Mouse (Mus musculus) brown adipose tissue, adult 24 weeks (tissue): Measurements from ENCODE around the gene Ddx24. TPM values are rescaled to one million over a fixed set of nuclear protein-coding genes. Genes with fewer than 3 reads are reported as not detected.
A peak's percentile ranks its signal among the peaks of the same experiment; 100 is the strongest.

Source experiments
- H3K27ac ChIP-seq: fragments of 200-500 bp; replicated peaks from 2 replicates; pipeline ENCODE4 v1.5.1; 2012; ENCODE audit warnings: low read depth, mild to moderate bottlenecking, low read length
- H3K4me1 ChIP-seq: fragments of 200-500 bp; 2 replicates; pipeline ENCODE4 v1.6.1; 2012; ENCODE audit warnings: low read length, mixed read lengths; ENCODE audit not compliant: control insufficient read depth, insufficient read depth, insufficient read length
- H3K4me3 ChIP-seq: fragments of 200-500 bp; 2 replicates; pipeline ENCODE4 v1.5.1; 2012; ENCODE audit warnings: low read depth, mild to moderate bottlenecking, low read length, moderate library complexity; ENCODE audit not compliant: insufficient read depth
- polyA plus RNA-seq: library from polyadenylated mRNA; stranded (reverse); fragments of >200 nt; gene quantifications from 2 replicates; pipeline ENCODE4 v1.2.4, GENCODE M21; 2012; ENCODE audit not compliant: missing spikeins, insufficient read depth, insufficient read length

Ddx24 gene
- polyA plus RNA-seq, 1 experiment: 50.2 TPM

DNA sequence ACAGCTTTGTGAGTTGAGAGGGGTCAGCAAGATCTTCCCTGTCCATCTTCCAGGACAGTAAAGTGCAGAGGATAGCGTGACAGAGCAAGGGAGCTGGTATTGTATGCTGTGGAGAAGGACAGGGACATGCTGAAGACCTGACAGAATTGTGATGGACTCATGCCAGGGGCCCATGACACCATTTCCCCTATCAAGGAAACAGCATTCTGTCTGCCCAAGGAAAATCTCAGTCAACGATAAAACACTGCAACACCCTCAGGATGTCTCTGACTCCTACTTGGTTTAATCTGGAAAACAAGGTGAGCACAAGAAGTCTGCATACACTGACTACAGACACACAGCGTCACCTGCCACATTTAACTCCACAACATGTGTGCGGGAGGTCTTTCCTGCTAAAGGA lies 17.9 kb downstream of the Ddx24 start, which contains the start of gene 9330161L09Rik:
TSS of gene 9330161L09Rik (minus strand) at position 101 of the 400 bp plus-strand sequence.
- no peak within 1 kb of the TSS for H3K27ac ChIP-seq
- H3K4me1 ChIP-seq: no peaks in the 10 kb centered on the region
- no peak within 1 kb of the TSS for H3K4me3 ChIP-seq

DNA sequence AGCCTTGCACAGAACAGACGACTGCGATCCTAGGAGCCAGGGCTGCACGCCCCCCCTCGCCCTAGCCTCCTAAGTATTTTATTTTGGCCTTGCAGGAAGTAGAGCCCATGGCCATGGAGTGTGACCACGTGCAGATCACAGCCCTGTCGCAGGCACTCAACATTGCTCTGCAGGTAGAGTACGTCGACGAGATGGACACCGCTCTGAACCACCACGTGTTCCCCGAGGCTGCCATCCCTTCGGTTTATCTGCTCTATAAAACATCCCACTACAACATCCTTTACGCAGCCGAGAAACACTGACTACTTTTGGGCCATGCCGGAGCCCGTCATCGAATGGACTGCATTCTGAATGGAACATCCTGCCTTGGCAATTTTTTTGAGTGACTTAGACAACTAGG lies 21.5 kb downstream of the Ddx24 start:
- Histone ChIP-seq H3K27ac (no peak overlapping the region), H3K4me1 (no peaks in the 10 kb centered on the region), H3K4me3 (no peak overlapping the region)

DNA sequence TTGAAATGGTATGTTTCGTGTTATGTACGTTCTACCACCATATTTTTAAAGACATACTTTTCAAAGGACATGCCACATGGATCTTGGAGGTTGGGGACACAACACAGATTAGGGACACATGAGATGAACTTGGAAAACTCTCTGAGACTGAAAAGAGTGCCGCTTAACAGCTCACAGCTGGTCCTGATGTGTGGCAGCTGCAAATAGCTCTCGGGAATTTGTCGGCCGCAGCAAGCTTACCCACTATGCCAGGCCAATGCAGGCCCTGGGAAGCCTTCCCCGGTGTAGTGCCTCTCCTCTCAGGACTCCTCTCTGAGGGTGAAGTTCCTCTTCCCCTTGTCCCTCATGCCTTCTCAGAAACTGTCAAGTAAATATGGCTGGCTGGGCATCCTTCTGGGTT lies 28.9 kb downstream of the Ddx24 start:
- no peak overlapping the region for H3K27ac ChIP-seq

DNA sequence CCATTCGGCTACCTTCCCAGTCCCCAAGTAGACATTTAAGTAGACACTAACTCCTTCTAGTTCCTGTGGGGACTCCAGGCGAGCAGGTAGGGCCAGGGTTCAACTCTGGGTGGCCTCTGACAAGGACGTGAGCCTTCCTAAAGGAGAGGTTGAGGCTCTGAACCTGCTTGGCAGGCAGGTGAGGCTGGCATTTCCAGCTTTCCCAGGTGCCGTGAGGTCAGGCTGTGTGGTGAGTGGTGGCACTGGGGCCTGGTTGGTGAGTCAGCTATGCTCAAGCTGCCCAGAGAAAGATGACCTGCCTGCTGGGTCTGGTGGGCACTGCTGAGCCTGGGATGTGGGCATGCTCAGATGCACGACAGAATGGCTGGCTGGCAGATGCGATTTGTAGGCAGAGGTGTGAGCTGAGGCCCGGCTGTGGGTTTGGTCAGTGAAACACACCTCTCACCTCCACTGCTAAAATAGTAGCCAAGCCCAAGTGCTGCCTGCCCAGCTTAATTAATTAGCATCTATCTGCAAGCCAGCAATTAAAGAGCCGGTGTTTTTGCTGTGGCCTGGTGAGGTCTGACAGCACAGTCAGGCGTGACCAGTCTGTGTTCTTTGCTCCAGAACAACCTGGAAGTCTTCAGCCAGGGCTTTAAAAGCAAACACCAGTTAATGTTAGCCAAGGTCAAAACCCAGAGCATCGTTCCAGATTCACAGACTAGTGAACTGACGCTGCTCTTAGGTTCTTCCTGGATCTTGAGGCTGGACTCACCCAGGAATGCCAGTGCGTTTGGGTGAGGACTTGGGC lies 29.9 kb downstream of the Ddx24 start:
- Histone ChIP-seq H3K4me1 (no peaks in the 10 kb centered on the region), H3K27ac (no peak overlapping the region), H3K4me3 (no peak overlapping the region)

More for the DNA sequence above, 28.9 kb downstream of the Ddx24 start:
- H3K4me1 ChIP-seq: no peaks in the 10 kb centered on the region
- H3K4me3 ChIP-seq: no peak overlapping the region

DNA sequence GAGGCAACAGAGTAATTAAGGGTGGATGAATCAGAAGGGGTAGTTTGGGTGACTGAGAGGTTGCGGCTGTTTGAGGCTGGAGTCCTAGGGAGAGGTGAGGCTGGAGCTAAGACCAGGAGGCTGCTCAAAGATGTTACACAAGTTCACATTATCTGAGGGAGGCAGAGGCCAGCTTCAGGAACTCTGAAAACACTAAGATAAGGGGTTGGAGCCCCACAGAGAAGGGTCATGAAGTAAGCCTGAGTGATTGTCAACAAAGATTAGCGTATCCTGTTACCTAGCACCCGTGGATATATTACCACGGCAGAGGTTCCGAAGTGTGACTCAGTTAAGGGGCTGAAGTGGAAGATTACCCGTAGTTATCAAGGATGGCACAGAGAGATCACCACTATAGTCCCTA lies 32.1 kb downstream of the Ddx24 start:
- peaks cover 4% of the 10 kb centered on the region; the same call in 1 of the 2 replicates for H3K4me1 ChIP-seq
- H3K27ac ChIP-seq: no peak overlapping the region
- no peak overlapping the region for H3K4me3 ChIP-seq

DNA sequence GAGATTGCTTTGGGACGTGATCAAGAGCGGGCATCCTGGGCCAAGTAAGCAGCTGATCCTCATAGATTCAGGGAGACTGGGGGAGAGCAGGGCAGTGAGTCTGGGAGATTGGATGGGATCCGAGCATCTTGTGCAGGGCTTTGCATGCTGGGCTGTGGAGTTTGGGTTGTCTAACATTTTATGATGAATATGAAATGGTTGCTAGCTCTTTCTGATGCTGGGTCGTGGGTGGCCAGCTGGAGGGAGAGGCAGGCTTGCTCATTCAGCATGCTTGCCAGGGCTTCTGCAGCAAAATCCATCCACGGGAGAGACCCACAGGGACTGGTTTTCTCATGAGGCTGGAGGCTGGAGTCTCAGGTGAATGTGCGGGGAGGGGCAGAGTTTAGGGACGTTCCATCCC lies 34.5 kb downstream of the Ddx24 start:
- Histone ChIP-seq H3K4me3 (no peak overlapping the region), H3K27ac (no peak overlapping the region), H3K4me1 (peaks cover 4% of the 10 kb centered on the region; the same call in 1 of the 2 replicates)

DNA sequence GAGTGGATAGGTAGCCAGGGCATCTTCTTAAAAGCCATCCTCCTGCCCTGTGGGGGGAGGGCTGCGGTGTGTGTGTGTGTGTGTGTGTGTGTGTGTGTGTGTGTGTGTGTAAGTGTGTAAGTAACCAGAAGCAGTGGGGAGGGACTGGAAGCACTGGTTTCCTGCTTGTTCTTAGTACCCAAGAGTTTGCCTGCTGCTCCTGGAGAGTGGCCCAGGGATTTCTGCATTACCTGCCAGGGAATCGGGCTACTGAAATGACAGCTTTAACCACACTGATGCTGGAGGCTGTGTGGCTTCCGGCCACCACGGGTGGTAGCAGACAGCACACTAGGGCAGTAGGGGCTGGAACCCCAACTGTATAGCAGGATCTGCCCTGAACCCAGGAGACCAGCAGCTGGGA lies 35.6 kb downstream of the Ddx24 start:
- H3K4me3 ChIP-seq: no peak overlapping the region
- no peak overlapping the region for H3K27ac ChIP-seq
- H3K4me1 ChIP-seq: peaks cover 4% of the 10 kb centered on the region; the same call in 1 of the 2 replicates

DNA sequence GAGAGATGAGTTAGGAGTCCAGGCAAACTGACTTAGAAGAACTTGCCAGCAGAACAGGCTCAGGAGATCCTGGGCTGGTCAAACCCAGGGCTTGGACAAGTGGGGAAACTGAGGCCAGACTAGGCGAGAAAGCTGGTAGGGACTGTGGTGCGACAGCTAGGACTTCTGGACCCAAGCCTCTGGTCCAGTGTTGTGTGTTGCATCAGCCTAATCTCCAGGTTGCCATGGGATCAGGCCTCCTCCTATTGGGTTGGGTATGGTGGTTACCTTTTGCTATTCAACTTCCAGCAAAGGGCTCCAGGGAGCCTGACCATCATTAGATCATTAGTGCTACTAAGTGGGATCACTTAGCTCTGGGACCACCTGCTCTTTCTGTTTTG lies 36.3 kb downstream of the Ddx24 start:
- H3K27ac ChIP-seq: no peak overlapping the region
- peaks cover 4% of the 10 kb centered on the region; the same call in 1 of the 2 replicates for H3K4me1 ChIP-seq
- peak overlapping the region; percentile 84 for H3K4me3 ChIP-seq

DNA sequence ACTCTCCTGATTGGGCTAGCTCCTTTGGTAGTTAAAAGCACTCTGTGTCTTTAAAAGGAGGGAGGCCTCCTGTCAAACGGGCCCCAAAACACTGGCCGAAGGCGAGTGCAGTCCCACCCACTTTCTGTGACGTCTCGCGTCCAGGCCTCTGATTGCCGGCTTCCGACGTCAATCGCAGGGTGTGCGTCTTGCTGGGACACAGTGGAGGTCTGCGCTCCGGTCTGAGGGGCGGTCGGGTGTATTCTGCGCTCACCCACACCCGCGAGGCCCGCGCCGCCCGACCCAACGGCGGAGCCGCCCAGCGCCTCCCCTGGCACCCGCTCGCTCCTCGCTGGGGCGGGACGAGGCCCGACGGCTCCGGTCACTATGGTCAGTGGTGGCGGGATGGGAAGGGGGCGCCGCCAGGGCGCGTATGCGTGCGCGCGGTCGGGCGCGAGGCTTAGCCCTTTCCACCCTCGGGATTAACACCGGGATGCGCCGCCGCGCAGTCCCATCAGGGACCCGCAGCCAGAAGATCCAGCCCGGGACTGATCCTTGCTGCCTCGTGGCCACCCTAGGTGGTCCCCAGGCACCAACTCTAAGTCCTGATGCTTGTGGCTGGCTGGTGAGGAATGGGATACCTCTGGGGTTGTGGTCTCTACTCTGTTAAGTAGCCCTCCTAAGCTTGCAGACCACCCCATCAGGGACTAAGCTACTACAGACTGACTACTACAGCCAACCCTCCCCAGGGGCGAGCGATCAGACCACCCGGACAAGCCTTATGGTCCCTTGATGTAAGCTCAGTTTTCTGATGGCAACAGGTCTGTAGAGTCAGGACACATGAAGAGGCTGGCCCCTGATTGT lies 36.9 kb downstream of the Ddx24 start, which contains the start of gene Otub2:
TSS of gene Otub2 (plus strand) at position 178 of the 843 bp plus-strand sequence.
- H3K27ac ChIP-seq: no peak within 1 kb of the TSS
- H3K4me3 ChIP-seq: peak within 1 kb of the TSS; percentile 84
- peaks cover 4% of the 10 kb centered on the region; the same call in 1 of the 2 replicates for H3K4me1 ChIP-seq

DNA sequence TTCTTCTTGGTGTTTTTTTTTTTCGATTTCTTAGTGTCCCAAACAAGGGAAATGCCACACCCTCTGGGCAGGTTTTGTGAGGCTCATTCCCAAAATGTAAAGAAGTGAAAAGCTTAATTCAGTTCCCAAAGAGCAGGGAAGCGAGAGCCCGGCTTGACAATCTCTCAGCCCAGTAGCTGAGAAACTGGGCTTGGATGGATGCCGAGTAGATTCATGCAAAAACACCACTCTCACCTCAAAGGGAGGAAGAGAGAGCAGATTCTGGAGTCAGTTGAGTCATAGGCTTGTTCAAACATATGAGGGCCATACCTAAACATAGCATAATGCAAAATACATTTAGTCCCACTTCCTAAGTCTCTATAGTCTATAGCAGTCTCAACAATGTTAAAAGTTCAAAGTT lies 45.4 kb downstream of the Ddx24 start:
- H3K4me1 ChIP-seq: no peaks in the 10 kb centered on the region
- no peak overlapping the region for H3K4me3 ChIP-seq
- no peak overlapping the region for H3K27ac ChIP-seq

DNA sequence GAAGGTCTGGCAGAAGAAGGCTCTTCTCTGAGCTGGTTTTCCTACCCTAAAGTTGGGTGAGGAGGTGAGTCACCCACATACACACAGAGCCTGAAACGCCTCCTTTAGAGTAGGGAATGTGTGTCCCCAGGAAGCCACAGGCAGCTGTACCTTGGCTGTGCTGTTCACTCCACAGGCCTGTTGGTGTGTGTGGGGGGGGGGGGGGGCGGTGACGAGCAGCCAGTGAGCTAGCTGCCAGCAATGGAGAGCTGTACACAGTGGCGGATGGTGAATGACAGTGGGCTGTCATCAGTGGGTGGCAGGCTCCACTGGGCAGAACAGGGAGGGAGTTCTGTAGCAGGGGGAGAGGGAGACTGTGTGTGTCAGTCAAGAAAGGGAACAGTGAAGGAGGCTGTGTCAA lies 48.9 kb downstream of the Ddx24 start:
- Histone ChIP-seq H3K4me3 (no peak overlapping the region), H3K4me1 (no peaks in the 10 kb centered on the region)

DNA sequence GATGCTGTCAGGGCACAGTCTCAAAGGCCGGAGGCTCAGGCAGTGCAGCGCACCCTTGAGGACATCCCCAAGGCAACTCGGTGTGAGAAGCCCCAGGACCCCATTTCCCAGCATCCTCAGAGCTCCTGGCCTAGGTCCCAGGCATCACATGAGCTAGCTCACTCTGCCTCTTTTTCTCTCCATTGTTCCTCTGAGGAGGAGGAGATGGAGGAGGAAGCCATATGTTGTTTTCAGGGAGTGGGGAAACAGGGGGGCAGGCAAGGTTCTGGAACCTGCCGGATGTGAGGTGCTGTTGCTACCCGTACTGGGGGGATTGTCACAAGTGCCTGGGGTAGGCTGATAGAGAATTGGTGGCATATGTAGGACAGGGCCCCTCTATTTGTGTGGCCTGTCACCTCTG lies 49.5 kb downstream of the Ddx24 start:
- Histone ChIP-seq H3K4me1 (no peaks in the 10 kb centered on the region), H3K4me3 (no peak overlapping the region), H3K27ac (no peak overlapping the region)

More for the DNA sequence above, 48.9 kb downstream of the Ddx24 start:
- no peak overlapping the region for H3K27ac ChIP-seq

DNA sequence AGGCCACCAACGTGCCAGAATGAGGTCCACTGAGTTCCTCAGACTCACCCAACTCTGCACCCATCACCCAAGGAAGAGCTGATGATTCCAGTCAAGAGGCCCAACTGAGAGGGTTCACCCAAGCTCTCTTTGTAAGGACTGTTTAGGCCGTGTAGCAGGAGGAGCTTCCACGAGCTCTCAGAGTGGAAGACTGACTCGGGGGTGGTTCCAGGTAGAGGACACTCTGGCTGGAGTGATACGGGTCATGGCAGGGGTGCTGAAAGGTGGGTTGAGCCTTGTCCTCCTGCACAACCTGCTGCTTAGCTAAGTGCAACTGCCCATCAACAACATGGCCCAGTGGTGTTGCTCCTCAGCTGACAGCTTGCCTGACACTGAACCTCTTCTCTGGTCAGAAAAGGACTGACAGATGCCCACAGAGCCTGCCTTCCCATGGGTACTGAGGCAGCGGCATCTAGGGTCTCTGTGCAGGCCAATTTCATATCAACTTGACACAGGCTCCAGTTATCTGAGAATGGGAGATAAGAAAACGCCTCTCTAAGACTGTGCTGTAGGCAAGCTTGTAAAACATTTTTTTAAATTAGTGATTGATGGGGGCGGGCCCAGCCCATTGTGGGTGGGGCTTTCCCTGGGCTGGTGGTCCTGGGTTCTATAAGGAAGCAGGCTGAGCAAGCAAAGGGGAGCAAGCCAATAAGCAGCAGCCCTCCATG lies 51.9 kb downstream of the Ddx24 start:
- Histone ChIP-seq H3K4me3 (no peak overlapping the region), H3K27ac (no peak overlapping the region), H3K4me1 (no peaks in the 10 kb centered on the region)

DNA sequence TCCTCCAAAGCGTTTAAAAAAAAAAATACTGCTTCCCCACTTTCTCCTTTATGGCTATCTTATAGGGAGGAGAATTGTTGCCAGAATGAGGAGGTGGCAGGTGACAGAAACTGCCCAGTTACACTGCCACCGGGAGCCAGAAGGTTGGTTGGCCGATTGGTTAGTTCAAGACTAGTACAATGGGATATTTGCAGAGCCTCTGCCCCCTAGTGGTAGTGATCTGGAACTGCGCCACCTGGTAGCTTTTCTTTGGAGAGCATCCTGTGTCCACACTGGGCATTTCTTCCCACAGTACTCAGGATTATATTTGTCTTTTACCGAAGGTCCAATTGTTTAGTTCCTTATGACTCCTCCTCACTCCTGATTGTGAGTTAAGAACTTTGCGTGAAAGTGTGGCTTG lies 53.9 kb downstream of the Ddx24 start:
- H3K4me3 ChIP-seq: no peak overlapping the region
- no peak overlapping the region for H3K27ac ChIP-seq
- H3K4me1 ChIP-seq: no peaks in the 10 kb centered on the region

DNA sequence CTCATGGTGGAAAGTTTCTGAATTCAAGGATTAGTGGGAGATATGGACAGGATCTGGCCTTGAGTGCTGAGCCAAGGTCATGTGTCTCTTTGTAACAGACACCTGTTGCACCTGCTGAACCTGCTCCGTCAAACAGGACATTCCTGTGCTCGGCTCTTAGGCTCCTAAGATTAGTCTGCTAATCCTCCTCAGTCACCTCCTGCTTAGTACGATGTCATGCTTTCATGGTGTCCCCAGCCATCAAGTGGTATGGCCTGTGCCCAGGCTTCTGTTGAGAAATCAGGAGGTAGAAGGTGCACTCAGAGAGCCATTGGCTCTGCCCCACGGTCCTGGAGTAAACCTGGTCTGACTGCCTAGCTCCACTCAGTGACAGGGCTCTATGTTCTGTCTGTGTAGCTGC lies 54.8 kb downstream of the Ddx24 start:
- Histone ChIP-seq H3K4me3 (no peak overlapping the region), H3K27ac (no peak overlapping the region), H3K4me1 (no peaks in the 10 kb centered on the region)
